Mouse (Mus musculus) layer of hippocampus, postnatal 25 days (tissue): ENCODE data around the gene Cnpy3. TPM values are rescaled to one million over a fixed set of nuclear protein-coding genes. Genes with fewer than 3 reads are reported as not detected.

Source experiments
- DNase-seq, 2 experiments: peaks; one replicate each; pipeline ENCODE4 v3.0.0; 2022; ENCODE audit warnings: mixed read lengths in 2 of 2, low spot score in 1 of 2; ENCODE audit errors: extremely low spot score in 1 of 2
- total RNA-seq, 2 experiments: library from RNA; stranded (reverse); gene quantifications; 2 replicates each; pipeline ENCODE4 v1.2.3; 2021

Gene Cnpy3
- total RNA-seq, 2 experiments from 2014 or later, result 62.3 to 68.2 TPM

DNA sequence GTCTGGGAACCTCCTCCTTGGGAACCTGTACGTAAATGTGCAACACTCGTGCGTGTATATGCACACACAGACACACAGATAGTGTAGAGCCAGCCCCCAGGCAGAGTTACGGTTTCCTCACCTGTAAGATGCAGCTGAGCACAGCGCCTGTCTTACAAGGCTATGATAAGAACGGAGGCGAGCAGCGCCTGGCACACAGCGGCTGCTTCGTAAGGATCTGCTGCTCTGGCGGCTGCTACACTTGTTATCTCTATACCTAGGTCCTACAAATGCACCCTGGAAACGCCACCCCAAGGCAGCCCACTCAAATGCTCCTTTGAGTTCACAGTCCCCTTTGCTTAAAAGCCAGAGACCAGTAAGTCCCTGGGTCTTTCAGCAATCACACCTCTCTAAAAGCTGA is 61.3 kb downstream of the Cnpy3 start:
- DNase-seq, result no peak

DNA sequence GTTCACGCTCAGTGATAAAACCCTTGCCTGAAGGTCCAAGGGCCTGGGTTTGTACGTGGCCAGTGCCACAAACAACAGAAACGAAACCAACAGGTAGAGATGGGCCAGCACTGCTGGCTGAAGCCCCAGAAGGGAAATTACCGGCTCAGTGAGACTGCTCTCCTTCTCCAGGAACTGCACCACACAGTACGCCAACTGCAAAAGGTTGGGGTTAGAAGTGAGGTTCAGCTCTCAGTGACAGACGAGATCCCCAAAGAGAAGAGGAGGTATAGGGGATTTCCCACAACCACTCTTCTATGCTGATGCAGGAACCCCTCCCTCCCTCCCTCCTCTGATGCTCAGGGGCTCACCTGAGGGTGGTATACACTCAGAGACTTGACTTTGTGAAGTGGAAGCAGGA is 66.1 kb downstream of the Cnpy3 start:
- DNase-seq, result no peak

Other genes starting within 250 kb of the Cnpy3 start
- 10 to 100 TPM; 51.1 to 57.4 TPM for gene Cul9, start 205.8 kb downstream of the Cnpy3 start, total RNA-seq
- 10 to 100 TPM; 75.9 to 80.6 TPM for gene Srf, start 196.0 kb downstream of the Cnpy3 start, total RNA-seq
- 1 to 10 TPM; 8.9 to 9.4 TPM for gene Ptk7, start 122.7 kb downstream of the Cnpy3 start, total RNA-seq
- 10 to 100 TPM; 16.8 to 17.0 TPM for gene Klc4, start 106.2 kb downstream of the Cnpy3 start, total RNA-seq
- gene Mrpl2, start 106.0 kb downstream of the Cnpy3 start, total RNA-seq, result 10 to 100 TPM; 51.5 to 57.4 TPM
- gene Cul7, start 101.9 kb downstream of the Cnpy3 start, total RNA-seq, result 10 to 100 TPM; 19.7 to 20.9 TPM
- gene Rrp36, start 77.9 kb downstream of the Cnpy3 start, total RNA-seq, result 10 to 100 TPM; 16.3 to 18.1 TPM
- gene Mea1, start 73.4 kb downstream of the Cnpy3 start, total RNA-seq, result 100 to 1,000 TPM in 1 of 2 experiments, 10 to 100 TPM in 1; 94.9 to 109 TPM
- 100 to 1,000 TPM; 180 to 197 TPM for gene Klhdc3, start 71.3 kb downstream of the Cnpy3 start, total RNA-seq
- 10 to 100 TPM; 88.1 to 91.8 TPM for gene Ppp2r5d, start 47.1 kb downstream of the Cnpy3 start, total RNA-seq
- gene Pex6, start 40.8 kb downstream of the Cnpy3 start, total RNA-seq, result 10 to 100 TPM; 52.7 to 53.5 TPM
- under 1 TPM in 1 of 2 experiments, not detected in 1; 0.68 TPM for gene Gnmt, start 23.0 kb downstream of the Cnpy3 start, total RNA-seq
- gene Ptcra, start 11.5 kb upstream of the Cnpy3 start, total RNA-seq, result not detected
- 10 to 100 TPM in 1 of 2 experiments, 1 to 10 TPM in 1; 7.5 to 10.5 TPM for gene 2310039H08Rik, start 20.4 kb upstream of the Cnpy3 start, total RNA-seq
- gene Rpl7l1, start 30.5 kb upstream of the Cnpy3 start, total RNA-seq, result 10 to 100 TPM; 51.4 to 53.8 TPM
- gene Bicral, start 106.3 kb upstream of the Cnpy3 start, total RNA-seq, result 10 to 100 TPM; 47.5 to 60.3 TPM
- gene Tbcc, start 138.5 kb upstream of the Cnpy3 start, total RNA-seq, result 10 to 100 TPM; 34.6 to 36.7 TPM
- not detected for gene Prph2, start 158.2 kb upstream of the Cnpy3 start, total RNA-seq